Mouse (Mus musculus): ENCODE results near the gene Olfr1321. TPM values are rescaled to one million over a fixed set of nuclear protein-coding genes. Genes with fewer than 3 reads are reported as not detected.

The Olfr1321 gene
- not detected for total RNA-seq (2021)

GRCm38 (mm10) chrX:49734959-49735358 is at the start of gene Olfr1321:
Olfr1321 (minus strand) TSS chrX:49735059.
- intact Hi-C loops (cut with DNase I), result loop anchor here (5.0 kb wide), 1 partner anchor 48 kb away; no protein-coding TSS in a partner anchor
- no peak for DNase-seq (ENCODE audit: low spot score in 2 of 2)

DNA sequence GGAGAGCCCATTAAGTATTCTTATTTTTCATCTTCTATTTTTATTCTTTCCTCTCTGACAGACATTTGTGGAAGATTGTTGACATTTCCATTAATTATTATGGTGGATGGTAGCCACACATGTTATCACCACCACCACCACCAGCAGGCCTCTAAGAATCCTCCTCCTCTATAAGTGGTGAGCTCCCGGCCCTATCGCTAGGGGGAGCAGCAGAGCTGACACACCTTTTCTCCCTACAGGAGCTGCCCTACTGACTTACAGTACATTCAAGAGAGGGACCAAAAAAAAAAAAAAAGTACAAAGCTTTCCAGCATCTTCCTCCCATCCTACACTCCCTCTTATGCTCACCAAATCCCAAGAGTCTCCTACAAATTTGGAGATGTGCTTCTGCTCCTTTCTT is 36.0 kb upstream of the Olfr1321 start:
- intact Hi-C loops (cut with DNase I), result no loop called here

DNA sequence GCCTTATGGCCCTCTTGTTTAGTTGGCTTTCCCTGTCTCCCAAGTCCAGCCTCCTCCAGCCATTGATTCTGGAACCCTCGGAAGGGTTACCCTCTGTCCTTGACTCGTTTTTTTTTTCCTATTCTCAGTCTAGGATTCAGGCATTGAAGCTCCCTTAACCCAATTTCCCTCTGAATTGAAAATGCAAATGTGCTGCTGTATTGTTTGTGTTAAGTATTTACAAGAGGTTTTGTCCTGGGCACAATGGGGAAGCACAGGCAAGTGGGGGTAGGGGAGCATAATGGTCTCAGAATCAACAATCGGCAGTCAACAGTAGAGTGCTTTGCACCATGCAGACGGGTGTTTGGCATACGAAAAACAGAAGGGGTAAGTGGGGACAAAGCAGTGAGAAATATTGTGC is 10.3 kb upstream of the Olfr1321 start:
- intact Hi-C loops (cut with DNase I), result no loop called here
- DNase-seq (ENCODE audit: low spot score in 2 of 2), result no peak

More for the DNA sequence above, 36.0 kb upstream of the Olfr1321 start:
- DNase-seq (ENCODE audit: low spot score in 2 of 2), result no peak

Other genes with a start within 250 kb of the Olfr1321 start
- not detected for gene Olfr1320, start 62.7 kb downstream of the Olfr1321 start, total RNA-seq (2021)
- 1 to 10 TPM; 3.4 to 5.8 TPM for gene Igsf1, start 62.7 kb upstream of the Olfr1321 start, total RNA-seq (2021)
- gene Olfr1322, start 156.4 kb upstream of the Olfr1321 start, total RNA-seq (2021), result not detected

Measured in left cerebral cortex, postnatal 25 days (tissue).